Mouse (Mus musculus): Measurements from ENCODE around the gene Psmb11.
A peak's percentile ranks its signal among the peaks of the same experiment; 100 is the strongest.

Gene Psmb11

DNA sequence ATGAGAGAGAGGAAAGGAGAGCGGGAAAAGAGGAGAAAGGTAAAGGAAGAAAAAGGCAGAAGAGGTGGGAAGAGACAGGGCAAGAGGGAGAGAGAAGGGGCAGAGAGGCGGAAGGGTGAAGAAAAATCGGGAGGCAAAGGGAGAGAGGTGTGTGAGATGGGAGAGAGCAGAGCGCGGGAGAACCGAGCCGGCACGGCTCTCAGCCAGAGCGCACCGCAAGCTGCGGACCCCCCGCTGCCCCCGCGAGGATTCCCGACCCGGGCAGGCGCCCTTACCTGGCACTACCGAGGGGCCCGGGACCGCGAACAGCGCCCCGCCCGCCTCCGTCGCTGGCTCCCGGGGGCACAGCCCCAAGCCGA lies 19.7 kb downstream of the Psmb11 start, which contains the start of gene Gm17606:
TSS of gene Gm17606 (plus strand) at position 7 of the 359 bp plus-strand sequence.
- DNase-seq (ENCODE audit: low spot score), result no peak

DNA sequence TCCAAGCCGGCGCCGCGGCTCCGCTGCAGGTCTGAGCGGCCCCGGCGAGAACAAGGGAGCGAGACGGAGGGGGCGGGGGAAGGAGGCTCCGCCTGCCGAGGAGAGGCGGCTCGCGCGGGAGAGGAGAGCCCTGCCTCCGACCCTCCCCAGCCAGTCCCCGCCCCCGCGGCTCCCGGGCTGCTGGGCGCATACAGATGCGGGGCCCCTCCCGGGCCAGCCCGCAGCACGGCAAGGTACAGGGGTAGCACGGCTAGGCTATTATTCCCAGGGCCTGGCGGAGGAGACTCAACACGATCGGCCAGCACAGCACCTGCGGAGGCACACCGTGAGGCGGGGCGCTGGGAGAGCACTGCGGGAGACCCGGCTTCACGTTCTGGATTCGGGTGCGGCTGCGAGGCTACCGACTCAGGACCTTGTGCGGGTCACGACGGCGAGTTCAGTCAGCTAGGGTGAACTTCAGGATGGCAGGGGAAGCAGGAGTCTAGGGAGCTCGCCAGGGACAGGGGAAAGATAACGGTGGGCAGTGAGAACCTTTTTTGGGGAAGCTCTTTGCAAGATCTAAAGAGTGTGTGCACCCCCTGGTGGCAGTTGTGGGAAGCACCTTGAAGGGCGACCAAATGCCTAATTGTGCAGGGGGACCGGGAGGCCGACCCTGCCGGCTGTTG lies 20.2 kb downstream of the Psmb11 start, which contains the start of gene Cdh24:
TSS of gene Cdh24 (minus strand) at position 60 of the 665 bp plus-strand sequence.
- peak; percentile 93 for DNase-seq (ENCODE audit: low spot score)

DNA sequence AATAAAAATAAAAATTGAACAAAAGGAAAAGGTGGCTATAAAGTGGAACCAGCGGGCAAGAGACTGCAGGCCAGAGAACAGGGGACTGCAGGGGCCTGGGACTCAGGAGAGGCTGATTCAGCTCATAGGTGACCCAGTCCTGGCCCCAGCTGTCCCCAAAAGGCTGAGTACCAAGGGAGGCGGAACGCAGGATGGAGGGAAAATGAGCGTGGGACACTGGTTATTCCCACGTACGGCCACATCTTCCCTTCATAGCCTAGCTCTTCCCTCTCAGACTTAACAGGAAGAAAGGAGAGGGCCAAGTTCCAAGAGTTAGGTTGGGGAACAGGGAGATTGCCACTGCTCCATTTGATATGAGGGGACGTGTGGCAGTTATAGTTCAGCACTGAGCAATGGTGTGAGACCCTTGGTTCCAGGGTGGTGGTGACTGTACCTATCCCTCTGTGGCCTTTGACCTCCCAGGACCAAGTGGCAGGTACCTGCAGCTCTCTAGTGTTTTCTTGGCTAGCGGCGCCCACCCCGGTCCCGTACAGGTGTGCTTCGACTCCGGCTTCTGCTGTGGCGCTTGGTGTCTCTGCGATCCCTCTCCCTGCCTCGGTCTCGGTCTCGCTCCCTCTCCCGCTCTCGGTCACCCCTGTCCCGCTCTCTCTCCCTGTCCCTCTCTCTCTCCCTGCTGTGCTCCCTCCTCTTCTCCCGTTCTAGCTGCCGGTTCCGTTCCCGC lies 21.2 kb downstream of the Psmb11 start:
- no peak for DNase-seq (ENCODE audit: low spot score)

DNA sequence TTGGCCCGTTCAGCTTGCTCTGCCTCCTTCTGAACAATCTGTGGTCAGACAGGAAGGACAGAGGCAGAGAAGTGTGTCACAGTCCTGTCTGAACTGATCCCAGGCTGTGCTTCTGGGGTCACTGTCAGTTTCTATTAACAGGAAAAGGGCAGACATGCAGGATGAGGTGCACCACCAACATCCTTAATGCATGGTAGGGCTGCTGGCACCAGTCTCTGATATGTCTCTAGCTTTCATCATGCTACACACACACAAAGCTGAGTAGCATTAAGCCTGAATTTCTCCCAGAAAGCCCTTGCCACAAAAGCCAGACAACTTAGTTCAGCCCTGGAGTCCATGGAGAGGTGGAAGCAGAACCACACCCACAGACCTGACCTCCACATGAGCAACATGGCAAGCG lies 21.8 kb downstream of the Psmb11 start:
- DNase-seq (ENCODE audit: low spot score), result no peak

DNA sequence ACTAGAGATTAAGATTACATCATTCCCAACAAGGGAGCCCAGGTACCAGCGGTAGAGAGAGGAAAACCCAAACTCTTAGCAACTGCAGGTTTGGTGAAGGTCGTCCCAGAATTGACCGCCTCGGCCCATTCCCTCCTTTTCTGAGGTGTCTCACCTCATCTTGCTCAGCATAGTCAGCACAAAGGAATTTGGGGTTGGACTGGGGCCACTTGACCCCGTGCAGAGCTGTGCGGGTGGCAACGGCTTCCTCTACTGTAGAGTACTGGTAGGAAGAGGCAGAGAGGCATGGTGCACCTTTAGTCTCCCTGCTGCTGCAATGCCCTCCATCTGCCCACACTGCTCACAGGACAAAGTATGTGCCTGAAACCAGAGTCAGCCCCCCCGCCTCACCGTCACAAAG lies 23.1 kb downstream of the Psmb11 start:
- no peak for DNase-seq (ENCODE audit: low spot score)

DNA sequence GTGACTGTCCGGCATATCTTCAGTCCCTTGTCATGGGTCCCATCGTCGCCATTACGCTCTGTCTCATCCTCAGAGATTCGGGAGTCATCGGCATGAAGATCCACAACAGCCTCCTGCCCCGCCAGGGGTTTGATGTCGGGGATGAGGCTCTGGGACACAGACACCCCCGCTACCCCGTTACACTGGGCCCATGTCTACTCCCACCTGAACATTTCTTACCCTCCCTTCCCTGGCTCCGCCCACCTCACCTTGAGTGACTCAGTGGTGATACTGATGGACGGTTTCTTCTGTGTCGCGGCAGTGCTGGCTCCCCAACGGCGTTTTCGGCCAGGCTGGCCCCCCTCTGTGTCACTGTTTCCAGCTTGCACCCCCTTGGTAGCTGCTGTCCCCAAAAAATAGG lies 25.2 kb downstream of the Psmb11 start:
- DNase-seq (ENCODE audit: low spot score), result no peak

DNA sequence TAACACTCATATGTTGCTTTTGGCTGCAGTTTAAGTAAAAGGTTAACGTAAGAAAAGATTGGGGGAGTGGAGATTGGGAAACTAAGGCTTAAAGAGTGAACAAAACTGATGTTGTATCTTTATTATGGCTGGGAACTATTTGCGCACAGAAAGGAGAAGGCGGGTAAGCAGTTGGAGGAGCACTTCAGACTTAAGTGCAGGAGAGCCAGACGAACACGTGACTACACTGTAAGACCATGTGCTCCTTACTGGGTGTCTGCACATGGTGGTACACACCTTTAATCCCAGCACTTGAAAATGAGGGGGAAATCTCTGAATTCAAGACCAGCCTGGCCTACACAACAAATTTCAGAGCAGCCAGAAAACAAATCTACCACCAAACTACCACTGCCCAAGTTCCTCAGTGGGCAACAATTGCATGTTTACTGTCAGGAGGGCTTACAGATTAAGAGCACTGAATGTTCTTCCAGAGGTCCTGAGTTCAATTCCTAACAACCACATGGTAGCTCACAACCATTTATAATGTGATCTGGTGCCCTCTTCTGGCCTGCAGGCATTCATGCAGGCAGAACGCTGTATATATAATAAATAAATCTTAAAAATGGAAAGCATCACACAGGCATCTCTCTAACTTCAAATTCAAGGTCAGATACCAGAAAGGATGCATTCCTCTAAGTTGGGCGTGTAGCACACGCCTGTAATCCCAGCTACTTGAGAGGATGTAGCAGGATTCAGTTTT lies 25.8 kb downstream of the Psmb11 start:
- DNase-seq (ENCODE audit: low spot score), result no peak

DNA sequence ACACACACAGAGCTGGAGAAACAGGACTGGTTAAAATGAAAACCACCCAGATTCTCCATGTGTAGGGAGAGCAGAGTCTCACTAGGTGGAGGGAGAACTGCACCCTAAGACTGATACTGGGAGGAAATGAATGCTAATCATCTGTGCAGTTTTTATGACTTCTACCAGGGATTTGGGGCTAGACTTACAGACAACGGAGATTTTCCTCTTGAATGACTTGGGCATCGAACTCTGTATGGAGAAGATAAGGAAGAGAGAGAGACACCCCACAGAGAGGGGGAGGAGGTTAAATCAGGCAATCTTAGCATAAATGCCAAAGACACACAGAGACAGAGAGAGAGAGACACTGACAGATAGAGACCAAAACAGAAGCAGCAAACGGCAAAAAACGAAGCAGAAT lies 26.7 kb downstream of the Psmb11 start:
- DNase-seq (ENCODE audit: low spot score), result no peak

DNA sequence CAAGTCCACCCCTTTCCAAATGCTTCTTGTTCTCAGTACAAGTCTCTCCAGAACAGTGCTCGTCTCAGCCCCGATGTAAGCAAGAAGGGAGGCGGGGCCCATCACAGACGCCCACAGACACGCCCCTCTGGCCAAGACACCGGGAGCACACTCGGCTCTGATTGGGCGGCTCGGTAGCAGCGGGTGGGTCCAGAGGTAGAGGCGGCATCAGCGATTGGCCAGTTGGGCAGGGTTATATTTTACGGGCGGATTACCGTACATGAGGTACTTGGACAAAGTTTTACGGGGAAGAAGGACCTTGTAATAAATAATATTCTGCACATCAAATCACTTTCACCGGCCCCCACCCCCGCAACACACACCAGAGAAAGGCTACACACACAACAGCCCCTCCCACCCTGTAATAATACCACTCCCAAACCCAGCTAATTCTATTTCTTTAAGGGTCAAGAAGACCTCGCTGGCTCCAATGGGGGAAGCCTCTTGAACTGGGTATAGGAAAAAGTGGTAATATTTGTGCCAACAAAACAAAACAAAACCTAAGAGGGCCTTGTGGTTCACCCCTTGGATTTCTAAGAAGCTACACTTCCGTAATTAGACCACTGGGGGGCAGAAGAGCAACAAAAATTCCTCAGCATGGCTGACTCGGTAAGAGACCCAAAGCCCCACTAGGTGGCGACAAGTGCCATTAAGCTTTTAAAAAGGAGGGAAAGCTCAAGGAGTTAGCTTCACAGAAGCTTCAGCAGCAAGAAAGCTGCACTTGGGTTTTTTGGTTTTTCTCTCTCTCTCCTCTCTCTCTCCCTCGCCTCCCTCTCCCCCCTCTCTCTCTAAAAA lies 29.6 kb downstream of the Psmb11 start:
- DNase-seq (ENCODE audit: low spot score), result peak; percentile 77

DNA sequence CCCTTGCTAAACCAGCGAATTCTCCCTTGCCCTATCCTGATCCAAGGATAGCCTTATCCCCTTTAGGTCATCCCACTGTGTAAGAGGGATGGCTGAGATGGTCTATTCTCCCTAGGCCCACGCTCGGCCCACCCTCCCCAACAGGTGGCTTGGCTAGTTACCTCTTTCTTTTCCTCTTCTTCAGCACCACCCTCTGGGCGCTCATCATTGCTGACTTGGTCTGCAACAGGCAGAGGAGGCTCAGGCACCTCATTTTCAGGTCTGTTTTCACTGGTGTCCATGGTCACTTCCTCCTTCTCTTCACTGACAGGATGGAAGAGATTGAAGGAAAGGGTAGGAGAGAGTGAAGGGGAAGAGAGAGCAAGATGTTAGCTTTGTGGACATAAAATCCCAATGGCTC lies 30.3 kb downstream of the Psmb11 start:
- no peak for DNase-seq (ENCODE audit: low spot score)

DNA sequence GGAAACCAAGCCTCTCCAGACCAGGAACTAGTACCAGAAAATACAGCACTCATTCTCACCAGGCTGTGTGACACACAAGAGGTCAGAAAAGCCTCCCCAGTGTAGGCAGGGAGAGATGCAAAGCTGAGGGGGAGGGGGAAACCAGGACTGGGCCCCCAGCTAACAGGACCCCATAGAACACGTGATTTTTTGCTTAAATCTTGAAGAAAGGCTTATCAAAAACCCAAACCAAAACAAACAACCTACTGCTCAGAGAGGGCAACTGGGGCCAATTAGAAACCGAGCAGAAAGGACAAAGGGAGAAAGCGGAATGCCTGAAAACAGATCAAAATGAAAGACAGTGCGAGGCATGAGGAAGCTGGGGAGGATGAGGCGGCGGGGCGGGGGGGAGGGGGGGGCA lies 31.6 kb downstream of the Psmb11 start:
- no peak for DNase-seq (ENCODE audit: low spot score)

DNA sequence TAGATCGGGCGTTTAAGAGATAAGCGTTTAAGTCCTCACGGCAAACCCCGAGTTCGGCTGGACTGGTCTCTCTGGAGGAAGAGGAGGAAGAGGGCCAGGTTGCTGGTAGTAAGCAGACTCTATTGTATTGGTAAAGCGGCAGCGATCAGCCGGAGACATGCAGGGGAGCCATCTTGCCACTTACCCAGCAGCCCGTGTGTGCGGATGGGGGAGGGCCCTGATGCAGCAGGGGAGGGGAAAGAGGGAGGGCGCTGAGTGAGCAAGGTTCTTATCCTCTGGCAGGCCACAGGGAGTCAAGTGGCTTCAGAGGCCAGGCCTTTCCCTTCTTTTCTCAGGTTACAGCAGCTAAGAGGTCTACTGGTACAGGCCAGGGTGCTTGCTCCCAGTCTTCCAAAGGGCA lies 32.3 kb downstream of the Psmb11 start:
- DNase-seq (ENCODE audit: low spot score), result peak; percentile 85

DNA sequence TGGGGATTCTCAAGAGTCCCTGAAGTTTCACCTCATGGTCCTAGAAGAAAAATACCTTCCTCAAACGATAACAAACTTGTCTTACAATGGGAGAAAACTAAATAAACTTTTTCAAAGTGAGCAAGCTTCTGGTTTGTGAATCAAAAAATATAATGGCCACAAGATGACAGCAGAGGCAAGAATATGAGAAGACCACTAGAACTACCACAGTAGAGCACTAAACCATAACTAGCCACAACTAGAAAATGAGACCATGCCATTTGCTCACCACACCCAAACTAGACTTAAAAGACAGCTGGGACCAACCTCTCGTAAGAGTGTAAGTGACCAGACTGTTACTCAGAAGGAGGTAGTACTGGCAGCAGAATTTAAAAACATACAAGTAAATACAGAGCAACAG lies 38.8 kb downstream of the Psmb11 start:
- no peak for DNase-seq (ENCODE audit: low spot score)

DNA sequence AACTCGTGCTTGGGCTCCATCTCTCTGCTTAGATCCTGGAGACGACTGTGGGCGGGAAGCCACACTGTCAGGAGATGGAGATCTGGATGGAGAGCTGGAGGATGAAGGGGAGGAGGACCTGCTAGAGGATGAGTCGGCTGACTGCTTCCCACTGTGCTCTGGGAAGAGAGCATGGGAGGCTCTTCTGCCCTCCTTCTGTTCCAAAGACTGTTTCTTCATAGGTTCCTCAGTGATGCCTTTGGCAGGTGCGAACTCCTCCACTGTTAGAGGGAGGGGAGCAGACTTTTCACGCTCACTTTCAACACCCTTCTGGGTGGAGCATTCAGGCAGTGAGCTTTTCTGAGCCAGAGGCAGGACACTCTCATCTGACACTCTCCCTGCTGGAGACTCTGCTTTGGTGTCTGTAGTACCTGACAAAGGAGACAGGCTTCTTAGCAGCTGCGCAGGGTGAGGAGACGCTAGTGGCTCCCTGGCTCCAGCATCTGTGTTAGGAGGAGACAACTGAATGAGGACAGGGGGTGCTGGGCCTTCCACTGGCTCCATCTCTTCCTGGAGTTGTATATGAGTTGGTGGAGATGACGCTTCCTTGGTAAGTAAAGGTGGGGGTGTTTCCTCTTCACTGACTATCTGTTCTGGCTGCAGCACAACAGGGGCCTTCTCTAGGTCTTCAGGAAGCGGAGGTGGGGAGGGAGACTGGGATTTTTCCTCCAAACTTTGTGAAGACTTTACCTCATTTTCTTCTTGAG lies 43.4 kb downstream of the Psmb11 start:
- no peak for DNase-seq (ENCODE audit: low spot score)

DNA sequence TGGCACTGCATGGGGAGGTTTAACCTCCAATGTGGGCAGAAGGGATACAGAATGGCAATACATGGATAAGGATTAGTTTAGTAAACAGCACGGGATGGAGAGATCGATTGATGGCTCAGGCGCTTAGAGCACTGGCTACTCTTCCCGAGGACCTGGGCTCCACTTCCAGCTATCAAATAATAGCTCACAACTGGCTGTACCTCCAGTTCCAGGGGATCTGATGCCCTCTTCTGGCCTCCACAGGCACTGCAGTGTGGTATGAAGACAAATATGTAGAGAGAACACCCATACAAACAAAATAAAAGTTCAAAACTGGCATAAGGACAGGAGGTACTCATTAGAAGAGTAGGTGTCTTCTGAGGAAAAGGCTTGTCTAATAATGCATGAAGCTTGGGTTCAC lies 48.1 kb downstream of the Psmb11 start:
- peak; percentile 38 for DNase-seq (ENCODE audit: low spot score)

DNA sequence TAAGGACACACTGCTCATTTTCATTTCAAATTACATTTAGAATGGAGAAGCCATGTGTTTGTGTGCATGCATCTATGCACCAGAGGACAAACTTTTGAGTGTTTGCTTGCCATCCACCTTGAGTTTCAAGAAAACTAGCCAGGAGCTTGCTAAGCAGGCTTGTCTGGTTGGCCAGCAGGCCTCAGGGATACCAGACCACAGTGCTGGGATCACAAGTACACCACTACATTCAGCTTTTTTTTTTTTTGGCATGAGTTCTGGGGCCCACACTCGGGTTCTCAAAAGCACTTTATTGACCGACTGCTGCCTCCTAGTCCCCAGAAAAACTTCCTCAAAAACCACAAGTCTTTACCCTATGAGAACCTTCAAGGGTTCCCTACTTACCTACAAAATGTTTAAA lies 53.1 kb downstream of the Psmb11 start:
- DNase-seq (ENCODE audit: low spot score), result no peak

DNA sequence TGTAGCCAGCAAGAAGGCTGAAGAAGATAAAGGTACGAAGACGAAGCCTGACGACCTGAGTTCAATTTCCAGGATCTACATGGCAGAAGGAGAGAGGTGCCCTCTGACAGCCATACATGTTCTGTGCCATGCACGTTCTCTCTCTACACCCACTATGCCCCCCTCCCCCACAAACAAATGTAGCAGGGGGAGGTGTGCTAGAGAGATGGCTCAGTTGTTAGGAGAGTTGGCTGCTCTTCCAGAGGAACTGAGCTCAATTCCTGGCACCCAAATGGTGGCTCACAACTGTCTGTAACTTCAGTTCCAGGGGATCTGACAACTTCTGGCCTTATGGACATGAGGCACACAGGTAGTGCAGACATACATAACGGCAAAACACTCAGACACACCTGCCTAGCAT lies 55.1 kb downstream of the Psmb11 start:
- DNase-seq (ENCODE audit: low spot score), result no peak

DNA sequence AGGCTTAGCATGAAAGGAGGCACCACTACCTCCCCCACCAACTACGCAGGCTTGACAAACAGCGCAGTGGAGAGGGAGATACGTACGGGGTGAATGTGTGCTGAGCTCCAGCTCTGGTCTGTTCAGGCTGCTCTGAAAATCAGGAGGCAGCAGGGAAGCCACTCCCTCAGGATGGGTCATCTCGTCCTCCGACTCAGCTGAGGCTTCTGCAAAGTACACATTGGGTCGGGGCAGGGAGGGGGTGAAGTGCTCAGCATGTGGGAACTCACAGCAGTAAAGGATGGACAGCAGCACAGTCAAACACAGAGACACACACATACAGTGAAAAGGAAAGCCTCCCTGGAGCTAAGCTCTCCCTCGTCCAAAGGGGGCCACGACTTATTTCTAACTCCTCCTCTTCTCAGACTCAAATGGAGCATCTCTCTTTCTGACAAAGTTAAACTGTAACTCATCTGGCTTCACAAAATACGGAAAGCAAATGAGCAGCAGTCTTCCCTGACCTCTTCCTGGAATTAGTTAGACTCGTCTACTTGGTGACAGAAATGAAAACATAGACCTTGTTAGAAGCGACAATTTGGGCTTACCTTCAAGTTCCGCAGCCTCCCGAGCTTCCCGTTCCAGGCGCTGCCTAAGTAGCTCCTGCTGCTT lies 57.5 kb downstream of the Psmb11 start:
- DNase-seq (ENCODE audit: low spot score), result no peak

Data from ovary, postnatal 36 days (tissue).